Mouse (Mus musculus) neural tube, embryonic 13.5 days (tissue): ENCODE measurements at regions not wholly inside any gene's neighbourhood (a gene's known extent, or its start where the extent isn't known, plus 50 kb on each side); places are given as distances from the start of the nearest gene placed in this dataset.
"Not testable (repeated sequence)": the region's sequence is repeated elsewhere in the genome, so short reads cannot be mapped to it uniquely, and the experiment has no call there.

Experiments
- ATAC-seq: fragments of 200-750 bp; cut with Nextera tagmentation; 2 replicates; pipeline ENCODE4 v1.8.0; 2017; ENCODE audit warnings: low read depth, mild to moderate bottlenecking, moderate TSS enrichment, moderate library complexity
- H3K27ac ChIP-seq: fragments of 300-500 bp; sonication (generic); replicated peaks from 2 replicates; pipeline ENCODE4 v1.5.1; 2015; ENCODE audit warnings: moderate library complexity, mild to moderate bottlenecking, inconsistent platforms
- H3K27me3 ChIP-seq: fragments of 300-500 bp; sonication (generic); 2 replicates; pipeline ENCODE4 v1.6.1; 2015; ENCODE audit warnings: mild to moderate bottlenecking, inconsistent platforms
- H3K36me3 ChIP-seq: fragments of 300-500 bp; sonication (generic); 2 replicates; pipeline ENCODE4 v1.6.1; 2015; ENCODE audit warnings: mild to moderate bottlenecking, inconsistent platforms
- H3K4me1 ChIP-seq: fragments of 300-500 bp; sonication (generic); replicated peaks from 2 replicates; pipeline ENCODE4 v1.6.1; 2015; ENCODE audit warnings: inconsistent platforms
- H3K4me2 ChIP-seq: fragments of 300-500 bp; sonication (generic); 2 replicates; pipeline ENCODE4 v1.6.1; 2015; ENCODE audit warnings: inconsistent platforms, mild to moderate bottlenecking, moderate library complexity
- H3K4me3 ChIP-seq: fragments of 300-500 bp; sonication (generic); 2 replicates; pipeline ENCODE4 v1.5.1; 2015; ENCODE audit warnings: mild to moderate bottlenecking, inconsistent platforms
- H3K9ac ChIP-seq: fragments of 300-500 bp; sonication (generic); 2 replicates; pipeline ENCODE4 v1.6.1; 2015; ENCODE audit warnings: moderate library complexity, mild to moderate bottlenecking, inconsistent platforms
- H3K9me3 ChIP-seq: fragments of 300-500 bp; sonication (generic); 2 replicates; pipeline ENCODE4 v1.6.1; 2016; ENCODE audit warnings: inconsistent platforms
- WGBS: fragments of 180-500 bp; shearing (Covaris S2); methylation state at CpG from one replicate; pipeline ENCODE4 v1.1.7; 2015; 5-methylcytosine and 5-hydroxymethylcytosine counted together

DNA sequence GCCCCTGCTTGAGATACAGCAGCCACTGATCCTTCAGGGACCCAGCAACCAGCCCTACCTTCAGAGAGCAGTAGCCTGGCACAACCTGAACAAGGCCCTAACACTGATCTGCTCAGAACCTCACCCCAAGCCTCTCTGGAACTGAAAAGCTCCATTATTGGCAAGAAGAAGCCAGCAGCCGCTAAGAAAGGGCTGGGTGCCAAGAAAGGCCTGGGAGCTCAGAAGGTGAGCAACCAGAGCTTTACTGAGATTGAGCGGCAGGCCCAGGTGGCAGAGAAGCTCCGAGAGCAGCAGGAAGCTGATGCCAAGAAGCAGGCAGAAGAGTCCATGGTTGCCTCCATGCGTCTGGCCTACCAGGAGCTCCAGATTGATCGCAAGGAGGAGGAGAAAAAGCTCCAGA lies 74.4 kb upstream of the Oxtr start:
- 82% methylated on average over 5 of the region's 5 CpGs for WGBS
- H3K27ac ChIP-seq, H3K4me2 ChIP-seq, H3K4me1 ChIP-seq, H3K9me3 ChIP-seq, H3K36me3 ChIP-seq, ATAC-seq, H3K4me3 ChIP-seq, H3K27me3 ChIP-seq, H3K9ac ChIP-seq: not testable (repeated sequence)

DNA sequence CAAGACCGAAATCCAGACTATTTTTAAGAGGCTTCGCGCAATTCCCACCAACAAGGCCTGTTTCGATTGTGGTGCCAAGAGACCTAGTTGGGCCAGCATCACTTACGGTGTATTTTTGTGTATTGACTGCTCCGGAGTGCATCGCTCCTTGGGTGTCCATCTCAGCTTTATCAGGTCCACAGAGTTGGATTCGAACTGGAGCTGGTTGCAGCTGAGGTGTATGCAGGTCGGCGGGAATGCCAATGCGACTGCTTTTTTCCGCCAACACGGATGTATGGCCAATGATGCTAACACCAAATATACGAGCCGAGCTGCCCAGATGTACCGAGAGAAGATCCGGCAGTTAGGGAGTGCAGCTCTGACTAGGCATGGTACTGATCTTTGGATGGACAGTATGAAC lies 73.9 kb upstream of the Oxtr start:
- H3K27ac ChIP-seq, H3K4me1 ChIP-seq, H3K36me3 ChIP-seq, H3K4me3 ChIP-seq, H3K4me2 ChIP-seq, H3K9me3 ChIP-seq, H3K27me3 ChIP-seq, H3K9ac ChIP-seq, ATAC-seq: not testable (repeated sequence)
- WGBS = 97% methylated on average over 17 of the region's 17 CpGs

DNA sequence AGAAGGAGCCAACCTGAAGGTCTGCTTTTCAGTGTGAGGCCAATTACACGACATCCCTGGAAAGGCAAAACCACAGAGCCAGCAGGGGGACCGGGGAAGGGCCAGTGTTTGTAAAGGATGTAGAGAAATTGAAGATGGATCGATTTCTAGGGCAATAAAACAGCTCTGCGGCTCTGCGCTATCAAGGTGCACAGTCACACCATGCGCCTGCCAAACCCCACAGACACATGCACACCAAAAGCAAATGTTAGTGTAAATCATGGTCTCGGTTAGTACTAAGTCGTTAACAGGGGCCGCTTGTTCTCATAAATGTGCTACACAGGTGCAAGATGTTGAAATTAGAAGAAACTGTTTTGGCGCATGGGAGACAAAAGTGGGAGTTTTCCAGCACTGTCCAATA lies 72.3 kb upstream of the Oxtr start:
- Histone ChIP-seq H3K4me1 (no peaks in the 10 kb centered on the region), H3K9me3 (no peaks in the 10 kb centered on the region), H3K36me3 (no peaks in the 10 kb centered on the region), H3K27me3 (no peaks in the 10 kb centered on the region), H3K27ac (no peak overlapping the region), H3K9ac (no peak overlapping the region), H3K4me2 (no peak overlapping the region), H3K4me3 (no peak overlapping the region)
- no peak for ATAC-seq
- 80% methylated on average over 10 of the region's 10 CpGs for WGBS

DNA sequence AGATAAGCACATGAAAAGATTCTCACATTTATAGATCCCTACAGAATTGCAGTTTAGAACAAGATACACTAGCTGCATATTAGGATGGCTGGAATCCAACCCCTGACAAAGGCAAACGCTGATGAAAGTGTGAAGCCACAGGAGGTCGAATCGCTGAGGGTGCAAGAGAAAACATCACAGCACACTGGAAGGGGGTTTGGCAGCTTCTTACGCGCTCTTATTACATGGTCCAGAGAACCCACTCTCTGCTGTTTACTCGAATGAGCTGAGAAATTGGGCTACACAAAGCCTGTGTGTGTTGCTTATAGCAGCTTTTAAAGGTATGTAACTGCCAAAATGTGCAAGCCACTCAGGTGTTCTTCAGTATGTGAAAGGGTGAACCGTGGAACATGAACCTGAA lies 71.8 kb upstream of the Oxtr start:
- H3K4me3 ChIP-seq = no peak overlapping the region
- 55% methylated on average over 7 of the region's 7 CpGs for WGBS
- ATAC-seq = no peak
- no peaks in the 10 kb centered on the region for H3K27me3 ChIP-seq
- H3K27ac ChIP-seq = no peak overlapping the region
- no peak overlapping the region for H3K4me2 ChIP-seq
- H3K9me3 ChIP-seq = no peaks in the 10 kb centered on the region
- no peaks in the 10 kb centered on the region for H3K4me1 ChIP-seq
- H3K9ac ChIP-seq = no peak overlapping the region
- H3K36me3 ChIP-seq = no peaks in the 10 kb centered on the region

DNA sequence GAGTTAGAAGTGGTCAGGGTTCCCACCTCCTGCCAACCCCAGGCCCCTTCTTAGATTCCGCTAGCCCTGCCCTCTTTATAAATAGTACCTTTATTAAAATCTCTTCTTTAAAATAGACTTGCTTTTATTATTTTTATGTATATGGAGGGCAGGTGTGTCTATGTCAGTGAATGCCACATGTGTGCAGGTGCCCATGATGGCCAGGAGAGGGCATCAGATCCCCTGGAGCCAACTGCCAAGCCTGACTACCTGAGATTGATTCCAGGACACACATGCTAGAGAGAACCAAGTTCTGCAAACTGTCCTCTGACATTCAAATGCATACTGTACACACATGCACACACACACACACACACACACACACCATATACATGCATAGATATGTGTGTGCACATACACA lies 69.8 kb upstream of the Oxtr start:
- H3K4me1 ChIP-seq = no peaks in the 10 kb centered on the region
- H3K9ac ChIP-seq = no peak overlapping the region
- H3K36me3 ChIP-seq = no peaks in the 10 kb centered on the region
- H3K27me3 ChIP-seq = no peaks in the 10 kb centered on the region
- no peak for ATAC-seq
- no peak overlapping the region for H3K4me3 ChIP-seq
- WGBS = 100% methylated on average over 1 of the region's 1 CpGs
- H3K27ac ChIP-seq = no peak overlapping the region
- no peak overlapping the region for H3K4me2 ChIP-seq
- H3K9me3 ChIP-seq = no peaks in the 10 kb centered on the region

DNA sequence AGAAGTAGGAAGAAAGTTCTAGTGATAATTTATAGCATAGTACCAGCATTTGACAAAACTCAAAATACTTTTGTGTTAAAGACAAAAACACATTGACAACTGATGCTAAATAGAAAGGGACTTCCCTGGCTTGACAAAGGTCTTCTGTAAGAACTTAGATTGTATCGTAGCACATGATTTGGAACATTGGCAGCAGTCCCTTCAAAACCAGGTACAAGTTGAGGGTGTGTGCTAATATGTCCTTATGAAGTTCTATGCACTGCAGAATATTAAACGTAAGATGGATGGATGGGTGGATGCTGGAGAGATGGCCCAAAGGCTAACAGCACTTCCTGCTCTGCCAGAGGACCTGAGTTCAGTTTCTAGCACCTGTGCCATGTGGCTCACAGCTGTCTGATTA lies 67.8 kb upstream of the Oxtr start:
- peaks cover 12% of the 10 kb centered on the region for H3K4me1 ChIP-seq
- H3K4me3 ChIP-seq = no peak overlapping the region
- H3K9me3 ChIP-seq = no peaks in the 10 kb centered on the region
- H3K36me3 ChIP-seq = no peaks in the 10 kb centered on the region
- no peak overlapping the region for H3K4me2 ChIP-seq
- no peak overlapping the region for H3K9ac ChIP-seq
- no peaks in the 10 kb centered on the region for H3K27me3 ChIP-seq
- H3K27ac ChIP-seq = no peak overlapping the region
- ATAC-seq = no peak
- WGBS = 93% methylated on average over 2 of the region's 2 CpGs

DNA sequence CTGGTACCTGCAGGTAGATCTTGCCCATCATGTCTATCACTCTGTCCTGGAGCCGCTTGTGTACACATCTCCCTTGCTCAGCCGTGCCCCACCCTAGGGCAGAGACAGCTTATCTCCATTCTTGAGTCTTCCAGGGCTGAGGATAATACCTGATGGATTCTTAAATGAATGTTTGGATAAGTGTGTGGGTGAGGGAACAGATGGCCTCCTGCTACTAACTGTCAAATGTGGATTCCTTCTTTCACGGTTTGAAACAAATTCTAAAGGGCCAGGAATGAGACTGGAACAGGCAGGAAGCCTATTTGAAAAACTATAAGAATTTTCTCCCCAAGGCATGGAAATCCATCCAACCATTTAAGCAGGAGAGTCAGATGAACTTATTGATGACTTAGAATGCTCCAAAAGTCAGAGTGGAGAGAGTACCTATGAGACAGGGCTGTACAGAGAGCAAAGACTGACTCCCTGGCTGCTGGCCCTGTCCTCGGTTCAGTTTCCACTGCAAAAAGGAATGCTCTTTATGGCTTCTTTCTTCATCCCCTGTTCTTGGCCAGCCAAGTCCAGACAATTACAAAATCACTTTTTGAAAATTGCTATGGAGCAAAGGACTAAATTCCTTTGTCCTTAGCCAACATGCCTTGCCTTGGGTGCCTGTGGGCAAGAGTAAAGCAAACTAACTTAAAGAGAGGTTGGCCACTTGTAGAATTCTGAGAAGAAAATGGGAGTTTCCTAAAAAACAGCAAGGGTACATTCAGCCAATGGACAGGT lies 66.8 kb upstream of the Oxtr start:
- no peak for ATAC-seq
- no peaks in the 10 kb centered on the region for H3K36me3 ChIP-seq

DNA sequence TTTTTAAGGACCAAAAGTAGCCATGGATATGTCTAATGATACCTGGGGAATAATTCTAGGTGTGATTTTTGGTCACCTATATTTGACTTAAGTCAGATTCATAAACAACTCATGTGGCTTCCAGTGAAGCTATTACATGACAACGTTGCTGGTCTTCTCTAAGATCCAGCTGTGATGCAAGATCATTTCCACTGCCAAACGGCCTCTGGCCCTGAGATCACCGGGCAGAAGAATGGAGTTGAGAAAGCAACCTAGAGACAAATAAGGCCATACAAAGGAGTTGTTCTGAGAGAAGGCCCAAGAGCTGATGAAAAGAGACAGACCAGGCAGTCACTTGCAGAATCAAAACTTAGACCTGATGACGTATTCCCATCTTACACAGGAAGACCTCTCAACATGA lies 64.3 kb upstream of the Oxtr start:
- H3K9ac ChIP-seq = no peak overlapping the region
- H3K4me1 ChIP-seq = peaks cover 14% of the 10 kb centered on the region
- no peaks in the 10 kb centered on the region for H3K9me3 ChIP-seq
- H3K36me3 ChIP-seq = no peaks in the 10 kb centered on the region
- H3K27ac ChIP-seq = no peak overlapping the region
- no peaks in the 10 kb centered on the region for H3K27me3 ChIP-seq
- 87% methylated on average over 4 of the region's 4 CpGs for WGBS
- H3K4me3 ChIP-seq = no peak overlapping the region
- H3K4me2 ChIP-seq = no peak overlapping the region
- ATAC-seq = no peak

More for the DNA sequence above, 66.8 kb upstream of the Oxtr start:
- H3K27me3 ChIP-seq = no peaks in the 10 kb centered on the region
- no peaks in the 10 kb centered on the region for H3K9me3 ChIP-seq
- peaks cover 14% of the 10 kb centered on the region for H3K4me1 ChIP-seq
- no peak overlapping the region for H3K4me2 ChIP-seq
- no peak overlapping the region for H3K27ac ChIP-seq
- 85% methylated on average over 4 of the region's 4 CpGs for WGBS
- H3K9ac ChIP-seq = no peak overlapping the region
- H3K4me3 ChIP-seq = no peak overlapping the region

DNA sequence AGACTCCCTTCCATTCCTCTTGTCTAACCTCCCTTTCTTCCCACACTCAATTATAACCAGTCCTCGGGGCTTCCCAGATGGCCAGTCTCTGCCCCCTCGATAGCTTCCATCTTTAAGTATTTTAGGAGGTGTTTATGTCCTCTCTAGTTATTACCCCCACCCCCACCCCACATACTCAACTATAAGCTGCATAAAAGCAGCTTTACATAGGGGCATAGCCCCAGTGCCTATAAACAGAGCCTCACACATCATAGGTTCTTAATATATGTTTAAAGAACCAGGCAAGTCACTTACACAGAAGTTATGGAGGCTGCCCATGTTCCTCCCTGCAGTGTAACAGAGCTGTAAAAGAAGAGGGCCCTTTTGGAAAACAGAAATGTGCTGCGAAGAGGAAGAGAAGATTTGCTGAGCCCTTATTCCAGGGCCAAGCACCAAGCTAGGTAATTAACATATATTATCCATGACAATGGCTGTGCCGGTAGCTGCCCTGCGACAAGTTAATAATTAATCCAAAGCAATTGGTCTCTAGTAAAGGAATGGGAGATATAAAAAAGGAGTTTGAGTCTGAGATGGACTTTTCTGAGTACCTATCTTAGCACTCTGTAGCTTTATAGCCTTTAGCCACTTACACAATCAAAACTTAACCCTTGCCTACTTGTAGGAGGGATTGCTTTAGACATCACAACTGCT lies 63.6 kb upstream of the Oxtr start:
- no peak overlapping the region for H3K4me3 ChIP-seq
- no peak overlapping the region for H3K4me2 ChIP-seq
- H3K36me3 ChIP-seq = no peaks in the 10 kb centered on the region
- H3K9me3 ChIP-seq = no peaks in the 10 kb centered on the region
- H3K27me3 ChIP-seq = no peaks in the 10 kb centered on the region
- peak; percentile 19; the same call in 1 of the 2 replicates for ATAC-seq
- H3K9ac ChIP-seq = no peak overlapping the region
- peaks cover 14% of the 10 kb centered on the region for H3K4me1 ChIP-seq
- H3K27ac ChIP-seq = no peak overlapping the region
- WGBS = 22% methylated on average over 5 of the region's 5 CpGs

DNA sequence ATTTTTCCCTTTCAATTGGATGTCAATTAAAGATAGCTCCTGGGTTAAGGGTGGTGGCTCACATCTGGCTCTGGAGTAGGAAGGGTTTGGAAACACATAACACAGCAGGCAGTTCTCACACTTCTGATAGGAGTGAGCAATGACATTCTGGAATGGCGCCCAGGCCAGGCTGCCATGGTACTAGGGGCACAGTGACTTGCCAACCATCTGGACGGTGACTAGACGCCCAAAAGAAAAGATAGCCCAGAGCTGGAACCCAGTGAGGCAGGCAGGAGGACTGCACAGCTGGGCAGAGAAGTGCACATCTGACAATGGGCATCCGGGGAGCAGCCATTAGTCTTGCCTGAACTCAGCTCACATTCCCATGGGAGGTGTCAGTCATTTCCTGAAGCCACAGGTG lies 62.8 kb upstream of the Oxtr start:
- H3K9ac ChIP-seq = no peak overlapping the region
- no peaks in the 10 kb centered on the region for H3K9me3 ChIP-seq
- ATAC-seq = peak; percentile 61
- 51% methylated on average over 4 of the region's 4 CpGs for WGBS
- H3K27me3 ChIP-seq = no peaks in the 10 kb centered on the region
- H3K36me3 ChIP-seq = no peaks in the 10 kb centered on the region
- no peak overlapping the region for H3K4me3 ChIP-seq
- no peak overlapping the region for H3K4me2 ChIP-seq
- peaks cover 14% of the 10 kb centered on the region for H3K4me1 ChIP-seq
- no peak overlapping the region for H3K27ac ChIP-seq

DNA sequence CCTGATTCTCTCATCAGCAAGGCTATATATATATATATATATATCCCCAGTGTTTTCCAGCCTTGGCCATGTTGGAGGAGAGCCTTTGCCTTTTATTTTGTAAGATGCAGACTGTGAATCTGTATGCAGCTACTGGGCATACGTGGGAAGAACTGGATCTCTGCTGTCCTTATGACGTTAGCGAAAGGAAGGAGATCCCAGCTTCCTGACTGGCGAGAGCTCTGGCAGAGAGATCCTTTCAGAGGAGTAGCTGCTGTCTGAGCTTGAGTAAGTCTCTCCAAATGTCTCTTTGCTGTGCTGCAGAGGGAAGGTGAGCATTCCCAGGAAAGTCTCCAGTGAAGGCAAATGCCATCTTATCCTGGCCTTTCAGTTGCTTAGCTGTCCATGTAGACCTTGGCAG lies 61.6 kb upstream of the Oxtr start:
- ATAC-seq = no peak
- no peak overlapping the region for H3K27ac ChIP-seq
- H3K4me2 ChIP-seq = no peak overlapping the region
- H3K27me3 ChIP-seq = no peaks in the 10 kb centered on the region
- 81% methylated on average over 4 of the region's 4 CpGs for WGBS
- H3K9ac ChIP-seq = no peak overlapping the region
- H3K4me3 ChIP-seq = no peak overlapping the region
- H3K9me3 ChIP-seq = no peaks in the 10 kb centered on the region
- peaks cover 14% of the 10 kb centered on the region for H3K4me1 ChIP-seq
- H3K36me3 ChIP-seq = no peaks in the 10 kb centered on the region

DNA sequence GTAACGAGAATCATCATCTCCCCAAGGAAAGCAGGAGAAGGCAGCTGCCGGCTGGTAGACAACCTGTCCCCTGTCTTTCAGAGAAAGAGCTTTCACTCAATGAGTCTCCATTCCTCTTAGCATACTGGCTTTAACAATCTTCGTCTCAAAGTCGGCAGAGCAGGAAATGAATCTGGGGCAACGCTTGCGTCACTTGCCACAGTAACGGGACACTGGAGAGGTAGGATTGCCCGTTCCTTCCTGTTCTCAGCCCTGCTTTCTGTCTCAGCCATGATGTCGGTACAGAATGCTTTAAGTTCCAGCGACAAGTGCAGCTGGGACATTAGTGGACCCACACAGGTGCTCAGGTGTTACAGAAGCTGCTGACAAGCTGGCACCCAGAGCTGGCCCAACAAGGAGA lies 57.5 kb upstream of the Oxtr start:
- no peak overlapping the region for H3K9ac ChIP-seq
- no peaks in the 10 kb centered on the region for H3K27me3 ChIP-seq
- H3K4me3 ChIP-seq = no peak overlapping the region
- 84% methylated on average over 10 of the region's 10 CpGs for WGBS
- no peaks in the 10 kb centered on the region for H3K36me3 ChIP-seq
- ATAC-seq = no peak
- no peaks in the 10 kb centered on the region; the same call in 1 of the 2 replicates for H3K4me1 ChIP-seq
- H3K27ac ChIP-seq = no peak overlapping the region
- no peaks in the 10 kb centered on the region for H3K9me3 ChIP-seq
- H3K4me2 ChIP-seq = no peak overlapping the region

DNA sequence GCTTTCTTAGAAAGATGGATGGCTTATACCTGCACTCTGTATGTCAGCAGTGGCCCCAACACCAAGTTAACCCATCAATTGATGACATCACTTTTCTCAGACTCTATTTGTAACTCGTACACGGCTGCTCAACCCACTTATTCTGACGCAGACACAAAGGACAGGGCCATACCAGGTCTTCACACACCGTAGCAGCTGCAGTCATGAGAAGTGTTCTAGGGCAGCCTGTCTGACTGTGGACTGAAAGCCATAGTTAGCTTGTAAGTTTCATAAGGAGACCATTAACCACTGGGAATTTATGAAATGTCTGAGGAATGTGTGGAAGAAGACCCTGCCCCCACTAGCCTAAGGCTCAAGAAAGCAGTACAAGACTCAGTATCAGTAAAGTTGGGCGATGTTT lies 56.3 kb upstream of the Oxtr start:
- H3K9ac ChIP-seq = no peak overlapping the region
- H3K4me3 ChIP-seq = no peak overlapping the region
- H3K27ac ChIP-seq = no peak overlapping the region
- no peak overlapping the region for H3K4me2 ChIP-seq
- no peaks in the 10 kb centered on the region for H3K9me3 ChIP-seq
- H3K27me3 ChIP-seq = no peaks in the 10 kb centered on the region
- ATAC-seq = no peak
- WGBS = 77% methylated on average over 5 of the region's 5 CpGs
- H3K36me3 ChIP-seq = no peaks in the 10 kb centered on the region
- H3K4me1 ChIP-seq = no peaks in the 10 kb centered on the region
